Mouse (Mus musculus) forebrain, embryonic 13.5 days (tissue): ENCODE data around the gene Zswim7. TPM values are rescaled to one million over a fixed set of nuclear protein-coding genes. Genes with fewer than 3 reads are reported as not detected.

Experiments used
- ATAC-seq: fragments of 200-750 bp; cut with Nextera tagmentation; 2 replicates; pipeline ENCODE4 v1.8.0; 2017
- H3K27ac ChIP-seq: fragments of 300-500 bp; sonication (generic); 2 replicates; pipeline ENCODE4 v1.5.1; 2015; ENCODE audit warnings: inconsistent platforms, mild to moderate bottlenecking, moderate library complexity
- H3K27me3 ChIP-seq: fragments of 300-500 bp; sonication (generic); 2 replicates; pipeline ENCODE4 v1.6.1; 2015; ENCODE audit warnings: mild to moderate bottlenecking, inconsistent platforms
- H3K36me3 ChIP-seq: fragments of 300-500 bp; sonication (generic); 2 replicates; pipeline ENCODE4 v1.6.1; 2015; ENCODE audit warnings: mild to moderate bottlenecking, inconsistent platforms; ENCODE audit not compliant: poor library complexity, severe bottlenecking
- H3K4me1 ChIP-seq: fragments of 300-500 bp; sonication (generic); 2 replicates; pipeline ENCODE4 v1.6.1; 2015; ENCODE audit warnings: inconsistent platforms
- H3K4me2 ChIP-seq: fragments of 300-500 bp; sonication (generic); 2 replicates; pipeline ENCODE4 v1.6.1; 2015; ENCODE audit warnings: inconsistent platforms, mild to moderate bottlenecking, moderate library complexity
- H3K4me3 ChIP-seq: fragments of 300-500 bp; sonication (generic); 2 replicates; pipeline ENCODE4 v1.5.1; 2015; ENCODE audit warnings: mild to moderate bottlenecking, inconsistent platforms
- H3K9ac ChIP-seq: fragments of 300-500 bp; sonication (generic); 2 replicates; pipeline ENCODE4 v1.6.1; 2015; ENCODE audit warnings: mild to moderate bottlenecking, inconsistent platforms
- H3K9me3 ChIP-seq: fragments of 300-500 bp; sonication (generic); replicated peaks from 2 replicates; pipeline ENCODE4 v1.6.1; 2016; ENCODE audit warnings: inconsistent platforms
- whole genome bisulfite sequencing: fragments of 180-500 bp; shearing (Covaris S2); methylation state at CpG from one replicate; pipeline ENCODE4 v1.1.7; 2015; 5-methylcytosine and 5-hydroxymethylcytosine counted together
- polyA plus RNA-seq: library from polyadenylated mRNA; unstranded; fragments of >200 nt; fragmentation: Nextera tagmentation; extraction: Ambion mirVana; gene quantifications from 2 replicates; pipeline ENCODE4 v1.2.1, GENCODE M21; 2015

Zswim7 gene
- polyA plus RNA-seq, 1 experiment from 2014 or later, result 11.2 TPM

DNA sequence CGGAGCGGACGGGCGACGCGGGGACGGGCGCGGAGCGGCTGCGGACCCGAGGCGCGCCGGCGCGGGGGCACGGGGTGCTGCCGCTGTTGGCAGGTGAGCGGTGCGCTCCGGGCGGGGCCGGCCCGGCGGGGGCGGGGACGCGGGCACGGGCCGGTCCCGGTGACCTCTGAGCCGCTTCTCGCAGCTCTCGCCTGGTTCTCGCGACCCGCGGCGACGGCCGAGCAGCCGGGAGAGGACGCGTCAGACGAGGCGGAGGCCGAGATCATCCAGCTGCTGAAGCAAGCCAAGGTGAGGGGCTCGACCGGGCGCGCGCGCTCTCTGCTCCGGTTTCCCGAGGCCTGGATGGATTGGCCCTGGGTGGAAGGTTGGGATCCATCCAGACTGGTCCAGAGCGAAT lies 424 bp upstream of the Zswim7 start:
- Histone ChIP-seq H3K27ac (peak overlapping the region; percentile 87), H3K4me1 (peaks cover 10% of the 10 kb centered on the region), H3K4me3 (peak overlapping the region; percentile 94), H3K27me3 (no peaks in the 10 kb centered on the region), H3K9ac (peak overlapping the region; percentile 89), H3K4me2 (peak overlapping the region; percentile 83), H3K36me3 (peaks cover 25% of the 10 kb centered on the region; the same call in 1 of the 2 replicates), H3K9me3 (no peaks in the 10 kb centered on the region)
- ATAC-seq, result peak; percentile 65; the same call in 1 of the 2 replicates
- 1% methylated on average over 43 of the region's 57 CpGs for WGBS

DNA sequence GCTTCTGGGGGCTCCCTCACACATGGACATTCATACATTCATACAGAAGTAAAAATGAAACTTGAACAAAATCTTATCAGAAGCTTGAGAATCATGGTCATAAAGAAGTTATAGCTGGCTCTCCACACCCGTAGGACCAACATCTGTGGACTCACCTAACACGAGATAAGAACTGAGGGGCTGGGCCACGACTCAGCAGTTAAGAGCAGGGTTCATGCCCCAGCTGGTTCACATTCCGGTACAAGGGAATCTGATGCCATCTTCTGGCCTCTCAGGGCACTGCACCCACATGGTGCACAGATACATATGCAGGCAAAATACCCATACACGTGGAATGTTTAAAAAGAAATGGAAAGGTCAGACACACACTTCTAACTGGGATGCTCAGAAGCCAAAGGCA lies 3.1 kb downstream of the Zswim7 start:
- no peaks in the 10 kb centered on the region for H3K36me3 ChIP-seq
- H3K4me2 ChIP-seq, result no peak overlapping the region
- WGBS, result 27% methylated on average over 5 of the region's 5 CpGs
- H3K9ac ChIP-seq, result no peak overlapping the region
- H3K4me1 ChIP-seq, result peaks cover 10% of the 10 kb centered on the region
- H3K27me3 ChIP-seq, result no peaks in the 10 kb centered on the region
- ATAC-seq, result no peak
- H3K9me3 ChIP-seq, result no peaks in the 10 kb centered on the region
- H3K27ac ChIP-seq, result no peak overlapping the region
- no peak overlapping the region for H3K4me3 ChIP-seq

DNA sequence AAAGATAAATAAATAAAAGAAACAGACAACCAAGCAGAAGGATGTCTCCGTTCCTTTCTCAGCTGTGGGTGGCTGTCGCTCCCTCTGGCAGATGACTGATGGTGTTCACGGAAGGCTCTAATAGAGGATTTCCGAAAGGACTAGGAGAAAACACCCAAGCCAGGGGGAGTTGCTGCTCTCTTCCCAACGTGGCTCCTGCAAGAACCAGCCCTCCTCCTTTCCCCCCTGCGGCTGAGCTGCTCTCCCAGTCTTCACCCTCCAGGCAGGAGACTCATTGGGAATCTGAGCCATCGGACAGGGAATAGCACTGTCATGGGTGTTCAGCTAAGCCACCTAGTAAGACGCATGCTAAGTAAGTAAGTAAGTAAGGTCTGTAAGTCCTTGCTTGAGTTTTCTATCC lies 4.1 kb downstream of the Zswim7 start:
- ATAC-seq, result no peak
- H3K27me3 ChIP-seq, result no peaks in the 10 kb centered on the region
- no peak overlapping the region for H3K27ac ChIP-seq
- H3K9me3 ChIP-seq, result no peaks in the 10 kb centered on the region
- peaks cover 7% of the 10 kb centered on the region for H3K4me1 ChIP-seq
- H3K36me3 ChIP-seq, result no peaks in the 10 kb centered on the region
- no peak overlapping the region for H3K4me2 ChIP-seq
- H3K4me3 ChIP-seq, result no peak overlapping the region
- no peak overlapping the region for H3K9ac ChIP-seq
- WGBS, result 71% methylated on average over 8 of the region's 8 CpGs

DNA sequence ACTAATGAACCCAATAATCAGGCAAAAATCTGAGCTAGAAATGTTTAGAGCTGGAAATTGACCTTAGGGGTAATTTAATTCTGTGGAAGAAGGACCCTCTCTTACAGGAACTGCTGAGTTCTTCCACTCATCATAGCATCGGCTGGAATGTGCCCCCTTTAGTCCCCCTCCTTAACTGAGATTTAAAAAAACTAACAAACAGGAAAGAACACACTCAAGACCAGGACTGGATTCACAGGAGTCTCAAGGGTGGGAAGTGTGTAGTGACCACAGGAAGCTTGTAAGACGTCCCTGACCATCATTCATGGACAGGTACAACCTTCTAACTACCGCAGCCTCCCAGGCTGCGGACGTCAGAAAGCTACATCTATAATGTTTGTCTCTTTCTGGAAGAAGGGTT lies 10.3 kb downstream of the Zswim7 start:
- H3K4me3 ChIP-seq, result no peak overlapping the region
- H3K27me3 ChIP-seq, result no peaks in the 10 kb centered on the region
- peaks cover 14% of the 10 kb centered on the region for H3K4me1 ChIP-seq
- WGBS, result 61% methylated on average over 5 of the region's 5 CpGs
- H3K9ac ChIP-seq, result no peak overlapping the region
- no peak for ATAC-seq
- no peaks in the 10 kb centered on the region for H3K9me3 ChIP-seq
- H3K4me2 ChIP-seq, result no peak overlapping the region
- no peaks in the 10 kb centered on the region for H3K36me3 ChIP-seq
- no peak overlapping the region for H3K27ac ChIP-seq

DNA sequence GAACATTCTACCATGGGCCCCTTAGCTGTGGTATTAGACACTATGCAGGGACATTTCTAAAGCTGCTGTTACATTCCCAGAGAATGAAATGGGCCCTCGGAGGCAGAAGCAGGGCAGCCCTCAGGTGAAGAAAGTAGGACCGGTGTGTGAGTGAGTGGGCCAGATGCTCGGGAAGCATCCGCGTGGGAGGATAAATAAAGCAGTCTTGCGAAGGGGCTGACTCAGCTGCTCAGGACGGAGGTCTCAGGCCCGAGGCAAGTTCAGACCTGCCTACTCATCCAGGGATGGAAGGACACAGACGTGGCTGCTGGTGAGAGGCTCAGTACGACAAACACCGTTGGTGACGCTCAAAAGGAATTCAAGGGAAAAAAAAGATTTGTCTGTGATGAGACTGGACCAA lies 12.1 kb downstream of the Zswim7 start:
- Histone ChIP-seq H3K4me1 (peaks cover 14% of the 10 kb centered on the region), H3K9ac (no peak overlapping the region), H3K36me3 (no peaks in the 10 kb centered on the region), H3K27ac (no peak overlapping the region), H3K9me3 (no peaks in the 10 kb centered on the region), H3K27me3 (no peaks in the 10 kb centered on the region), H3K4me3 (no peak overlapping the region), H3K4me2 (no peak overlapping the region)
- ATAC-seq, result no peak
- WGBS, result 81% methylated on average over 12 of the region's 12 CpGs

DNA sequence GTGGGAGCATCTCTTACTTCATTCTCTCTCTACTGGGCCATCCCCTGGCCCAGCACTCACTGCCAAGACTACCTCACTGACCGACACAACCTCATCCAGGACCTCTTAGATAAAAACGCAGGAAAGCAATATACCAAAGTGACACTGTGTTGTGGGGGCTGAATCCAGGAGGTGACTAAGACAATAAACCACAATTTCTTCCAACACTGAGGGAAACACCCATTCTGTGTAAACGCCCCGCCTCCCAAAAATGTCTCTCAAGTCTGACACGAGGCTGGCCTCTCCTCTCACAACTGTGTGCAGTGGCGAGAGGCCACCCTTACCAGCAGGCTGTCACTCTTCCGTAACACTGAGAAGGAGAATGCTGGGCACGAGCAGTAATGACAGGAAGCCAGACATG lies 12.8 kb downstream of the Zswim7 start:
- no peak overlapping the region for H3K4me2 ChIP-seq
- 81% methylated on average over 8 of the region's 8 CpGs for WGBS
- peaks cover 14% of the 10 kb centered on the region for H3K4me1 ChIP-seq
- no peak overlapping the region for H3K9ac ChIP-seq
- no peak for ATAC-seq
- H3K27ac ChIP-seq, result no peak overlapping the region
- H3K36me3 ChIP-seq, result no peaks in the 10 kb centered on the region
- H3K4me3 ChIP-seq, result no peak overlapping the region
- no peaks in the 10 kb centered on the region for H3K27me3 ChIP-seq
- H3K9me3 ChIP-seq, result no peaks in the 10 kb centered on the region

DNA sequence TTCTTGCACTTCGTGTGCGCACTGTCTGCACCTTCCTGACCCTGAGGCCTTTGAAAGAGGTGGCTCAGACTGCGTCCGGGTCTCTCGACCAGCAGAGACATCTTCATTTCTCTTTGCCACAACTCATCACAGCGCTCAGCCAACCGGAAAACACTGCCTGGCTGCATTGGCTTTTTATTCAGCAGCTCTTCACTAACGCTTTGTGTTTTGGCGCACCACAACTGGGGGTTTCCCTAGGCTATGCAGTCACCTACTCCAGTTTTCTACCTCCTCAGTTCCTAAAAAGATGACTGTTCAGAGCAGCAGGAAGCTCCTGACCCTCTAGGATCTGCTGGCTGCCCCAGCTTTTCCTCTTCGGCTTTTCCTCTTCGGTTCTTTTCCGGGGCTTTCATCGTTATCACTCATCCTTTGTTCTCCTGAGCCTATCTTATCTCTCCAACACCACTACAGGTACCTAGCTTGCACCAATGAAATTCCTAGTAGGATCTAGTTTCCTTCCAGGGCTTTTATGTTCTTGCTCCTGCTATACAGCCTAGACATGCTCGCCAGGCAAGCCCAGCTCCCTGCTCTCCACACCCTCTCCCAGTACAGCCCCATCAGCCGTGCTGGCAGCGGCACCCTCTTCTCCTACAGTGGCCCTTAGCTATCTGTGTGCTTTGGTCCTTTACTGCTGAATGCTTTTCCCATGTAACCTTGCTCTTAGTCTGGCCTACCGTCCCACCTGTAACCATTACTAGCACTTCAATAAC lies 14.5 kb downstream of the Zswim7 start:
- Histone ChIP-seq H3K9me3 (no peaks in the 10 kb centered on the region), H3K27me3 (no peaks in the 10 kb centered on the region), H3K9ac (no peak overlapping the region), H3K27ac (no peak overlapping the region), H3K4me1 (peaks cover 14% of the 10 kb centered on the region), H3K4me2 (no peak overlapping the region), H3K4me3 (no peak overlapping the region), H3K36me3 (no peaks in the 10 kb centered on the region)
- 44% methylated on average over 17 of the region's 17 CpGs for WGBS
- 0 out of 2 replicates have a peak, but pooled peaks have one; percentile 19 for ATAC-seq

DNA sequence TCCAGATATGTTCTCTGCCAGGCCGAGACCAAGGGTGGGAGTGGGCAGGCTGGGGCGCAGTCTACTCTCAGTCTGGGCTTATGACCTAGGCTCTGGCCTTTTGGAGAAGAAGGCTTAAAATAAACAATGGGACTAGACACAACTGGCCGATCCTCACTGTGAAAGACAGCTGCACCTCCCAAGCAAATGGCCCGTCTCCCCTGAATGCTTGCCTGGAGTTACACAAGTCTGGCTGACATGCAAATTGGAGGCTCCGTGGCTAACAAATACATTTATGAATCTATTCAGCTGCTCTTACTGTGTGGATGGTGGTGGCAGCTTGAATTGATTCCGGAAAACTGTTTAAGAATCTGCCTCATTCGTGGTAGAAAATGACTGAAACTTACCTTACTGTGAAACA lies 15.5 kb downstream of the Zswim7 start:
- Histone ChIP-seq H3K4me2 (no peak overlapping the region), H3K4me3 (no peak overlapping the region), H3K9me3 (no peaks in the 10 kb centered on the region), H3K4me1 (peaks cover 14% of the 10 kb centered on the region), H3K36me3 (no peaks in the 10 kb centered on the region), H3K9ac (no peak overlapping the region), H3K27ac (no peak overlapping the region), H3K27me3 (no peaks in the 10 kb centered on the region)
- 65% methylated on average over 7 of the region's 7 CpGs for WGBS
- ATAC-seq, result no peak

DNA sequence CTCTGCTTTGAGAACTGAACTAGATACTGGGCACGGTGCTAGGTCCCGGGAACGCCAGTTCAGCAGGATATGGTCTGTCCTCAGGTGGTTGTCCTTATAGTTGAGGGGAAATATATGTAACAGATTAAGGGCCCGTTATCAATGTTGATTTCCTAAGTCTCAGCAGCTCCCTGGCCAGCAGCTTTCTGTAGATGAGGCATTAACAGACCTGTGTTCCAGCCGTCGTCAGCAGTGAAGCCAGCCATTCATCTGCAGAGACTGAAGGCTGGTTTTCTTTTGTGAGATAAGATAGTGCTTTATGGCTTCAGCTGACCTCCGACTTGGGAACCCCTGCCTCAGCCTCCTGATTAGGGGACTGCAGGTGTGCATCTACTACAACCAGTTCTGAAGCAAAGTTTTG lies 17.2 kb downstream of the Zswim7 start:
- H3K27me3 ChIP-seq, result no peaks in the 10 kb centered on the region
- no peak overlapping the region for H3K4me2 ChIP-seq
- H3K36me3 ChIP-seq, result no peaks in the 10 kb centered on the region
- no peaks in the 10 kb centered on the region for H3K9me3 ChIP-seq
- no peak for ATAC-seq
- no peak overlapping the region for H3K27ac ChIP-seq
- H3K4me3 ChIP-seq, result no peak overlapping the region
- peaks cover 14% of the 10 kb centered on the region for H3K4me1 ChIP-seq
- H3K9ac ChIP-seq, result no peak overlapping the region
- WGBS, result 70% methylated on average over 7 of the region's 7 CpGs

DNA sequence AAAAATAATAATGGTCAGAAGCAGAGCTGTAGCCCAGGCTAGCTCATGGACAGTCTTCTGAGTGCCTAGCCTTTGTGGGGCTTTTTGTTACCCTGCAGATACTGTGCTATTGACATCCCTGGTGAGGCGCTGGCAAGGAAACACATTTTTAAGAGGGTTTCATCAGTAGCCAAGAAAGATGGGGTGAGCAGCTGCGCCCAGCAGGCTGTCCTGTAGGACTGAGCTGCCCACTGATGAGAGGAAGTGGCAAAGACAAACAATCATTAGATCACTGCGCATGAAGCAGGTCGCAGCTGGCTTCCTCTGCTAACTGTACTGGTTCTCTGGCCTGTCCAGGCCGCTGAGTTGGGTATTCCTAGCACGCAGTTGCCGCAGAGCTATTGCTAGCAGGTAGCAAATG lies 17.6 kb downstream of the Zswim7 start:
- whole genome bisulfite sequencing, result 84% methylated on average over 7 of the region's 7 CpGs
- Histone ChIP-seq H3K27me3 (no peaks in the 10 kb centered on the region), H3K4me1 (peaks cover 14% of the 10 kb centered on the region), H3K9me3 (no peaks in the 10 kb centered on the region), H3K4me2 (no peak overlapping the region), H3K9ac (no peak overlapping the region), H3K4me3 (no peak overlapping the region), H3K27ac (no peak overlapping the region), H3K36me3 (no peaks in the 10 kb centered on the region)
- ATAC-seq, result no peak

DNA sequence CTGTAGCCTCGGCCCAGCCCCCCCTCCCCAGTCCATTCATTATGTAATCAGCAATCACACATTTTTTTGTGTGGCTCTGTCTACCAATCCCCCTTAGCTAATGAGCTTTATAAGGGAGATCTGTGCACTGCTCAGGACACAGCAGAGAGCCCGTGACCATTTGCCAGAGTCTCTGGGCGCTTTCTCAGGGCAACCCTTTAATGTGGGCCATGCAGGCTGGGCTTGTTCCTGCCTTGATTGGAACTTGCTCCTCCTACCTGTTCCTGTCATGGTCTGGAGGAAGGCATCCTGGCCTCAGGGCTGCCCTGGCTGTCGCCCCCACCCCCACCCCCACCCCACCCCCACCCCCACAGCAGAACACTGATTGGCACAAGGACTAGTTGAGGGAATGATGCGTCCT lies 22.0 kb downstream of the Zswim7 start:
- Histone ChIP-seq H3K9ac (no peak overlapping the region), H3K4me3 (no peak overlapping the region), H3K4me2 (no peak overlapping the region), H3K27me3 (no peaks in the 10 kb centered on the region), H3K9me3 (no peaks in the 10 kb centered on the region), H3K36me3 (no peaks in the 10 kb centered on the region), H3K4me1 (no peaks in the 10 kb centered on the region), H3K27ac (no peak overlapping the region)
- no peak for ATAC-seq
- 49% methylated on average over 5 of the region's 5 CpGs for WGBS

DNA sequence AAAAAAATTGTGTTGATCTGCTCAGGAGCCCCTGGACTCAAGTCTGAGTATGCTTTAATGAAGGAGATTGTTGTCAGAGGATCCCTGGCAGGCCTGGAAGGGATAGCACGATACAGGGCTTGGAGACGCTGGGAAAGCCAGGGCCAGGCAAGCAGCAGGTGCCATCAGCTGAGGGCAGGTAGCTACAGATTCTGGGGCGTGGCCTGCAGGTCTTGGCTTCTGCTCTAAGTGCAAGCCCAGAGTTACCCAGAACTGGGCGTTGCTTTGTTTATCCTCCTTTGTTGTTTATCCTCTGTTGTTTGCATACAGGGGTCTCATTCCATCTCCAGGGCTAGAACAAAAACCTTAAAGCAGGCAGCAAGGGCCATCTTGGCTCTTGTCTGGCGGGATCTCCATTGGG lies 27.8 kb downstream of the Zswim7 start:
- no peak overlapping the region for H3K4me2 ChIP-seq
- ATAC-seq, result no peak
- H3K4me1 ChIP-seq, result peaks cover 17% of the 10 kb centered on the region
- no peak overlapping the region for H3K4me3 ChIP-seq
- no peak overlapping the region for H3K27ac ChIP-seq
- H3K9ac ChIP-seq, result no peak overlapping the region
- no peaks in the 10 kb centered on the region for H3K36me3 ChIP-seq
- 81% methylated on average over 5 of the region's 5 CpGs for WGBS
- peaks cover 34% of the 10 kb centered on the region for H3K27me3 ChIP-seq
- H3K9me3 ChIP-seq, result no peaks in the 10 kb centered on the region

DNA sequence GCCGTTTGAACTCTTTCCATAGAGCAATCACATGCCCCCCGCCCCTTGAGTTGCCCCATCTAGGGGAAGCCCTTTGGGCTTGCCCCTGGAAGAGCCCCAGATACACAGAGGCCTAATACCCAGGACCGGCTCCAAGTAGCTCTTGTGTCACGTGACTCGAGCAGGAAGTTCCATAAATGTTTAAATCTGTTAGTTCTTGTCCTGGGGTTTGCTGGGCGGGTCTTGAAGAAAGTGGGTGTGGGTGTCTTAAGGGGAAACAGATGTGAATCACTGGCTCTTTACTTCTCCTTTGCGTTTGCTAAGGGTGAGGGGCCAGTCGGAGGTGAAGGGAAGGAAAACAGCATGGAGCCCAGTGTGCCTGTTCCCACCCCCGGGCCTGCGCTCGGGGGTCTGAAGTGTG lies 30.1 kb downstream of the Zswim7 start:
- H3K9me3 ChIP-seq, result no peaks in the 10 kb centered on the region
- no peak overlapping the region for H3K27ac ChIP-seq
- H3K4me1 ChIP-seq, result peaks cover 20% of the 10 kb centered on the region
- peaks cover 48% of the 10 kb centered on the region for H3K27me3 ChIP-seq
- H3K4me3 ChIP-seq, result no peak overlapping the region
- no peak for ATAC-seq
- no peaks in the 10 kb centered on the region for H3K36me3 ChIP-seq
- WGBS, result 89% methylated on average over 11 of the region's 11 CpGs
- H3K9ac ChIP-seq, result no peak overlapping the region
- no peak overlapping the region for H3K4me2 ChIP-seq
